Mouse (Mus musculus): ENCODE measurements around the gene Mrpl12.
"Not testable (repeated sequence)": the region's sequence is repeated elsewhere in the genome, so short reads cannot be mapped to it uniquely, and the experiment has no call there.

The Mrpl12 gene

GRCm38 (mm10) chr11:120508290-120508870 lies 24.0 kb downstream of the Mrpl12 start:
- no peak for DNase-seq (ENCODE audit: low read depth)

- no peak for DNase-seq (ENCODE audit: low read depth)
Observed at GRCm38 (mm10) chr11:120509940-120510339, 25.5 kb downstream of the Mrpl12 start.

GRCm38 (mm10) chr11:120510375-120511030 lies 26.1 kb downstream of the Mrpl12 start:
- DNase-seq (ENCODE audit: low read depth), result no peak

GRCm38 (mm10) chr11:120512790-120513453 lies 28.5 kb downstream of the Mrpl12 start:
- DNase-seq (ENCODE audit: low read depth), result no peak

- DNase-seq (ENCODE audit: low read depth), result not testable (repeated sequence)
Observed at GRCm38 (mm10) chr11:120514262-120514661, 29.8 kb downstream of the Mrpl12 start.

- DNase-seq (ENCODE audit: low read depth), result peak; percentile 78
Observed at GRCm38 (mm10) chr11:120515611-120516010, 31.2 kb downstream of the Mrpl12 start.

- DNase-seq (ENCODE audit: low read depth), result no peak
Observed at GRCm38 (mm10) chr11:120517147-120517546, 32.7 kb downstream of the Mrpl12 start.

- no peak for DNase-seq (ENCODE audit: low read depth)
Observed at GRCm38 (mm10) chr11:120518027-120518426, 33.6 kb downstream of the Mrpl12 start.

GRCm38 (mm10) chr11:120518558-120518957 lies 34.1 kb downstream of the Mrpl12 start:
- DNase-seq (ENCODE audit: low read depth), result no peak

- DNase-seq (ENCODE audit: low read depth), result no peak
Observed at GRCm38 (mm10) chr11:120519738-120520137, 35.3 kb downstream of the Mrpl12 start.

- no peak for DNase-seq (ENCODE audit: low read depth)
Observed at GRCm38 (mm10) chr11:120520498-120520897, 36.1 kb downstream of the Mrpl12 start.

GRCm38 (mm10) chr11:120520967-120521540 lies 36.6 kb downstream of the Mrpl12 start:
- no peak for DNase-seq (ENCODE audit: low read depth)

GRCm38 (mm10) chr11:120522581-120522980 lies 38.2 kb downstream of the Mrpl12 start:
- no peak for DNase-seq (ENCODE audit: low read depth)

- no peak for DNase-seq (ENCODE audit: low read depth)
Observed at GRCm38 (mm10) chr11:120525959-120526358, 41.5 kb downstream of the Mrpl12 start.

GRCm38 (mm10) chr11:120527690-120528354 lies 43.4 kb downstream of the Mrpl12 start:
- no peak for DNase-seq (ENCODE audit: low read depth)

- DNase-seq (ENCODE audit: low read depth), result no peak
Observed at GRCm38 (mm10) chr11:120528903-120529302, 44.5 kb downstream of the Mrpl12 start.

GRCm38 (mm10) chr11:120530085-120530964 lies 45.9 kb downstream of the Mrpl12 start, which contains the start of gene Gcgr:
Gene Gcgr, plus strand, starts transcription at chr11:120530699.
- no peak for DNase-seq (ENCODE audit: low read depth)

GRCm38 (mm10) chr11:120531646-120532045 lies 47.2 kb downstream of the Mrpl12 start:
- no peak for DNase-seq (ENCODE audit: low read depth)

- no peak for DNase-seq (ENCODE audit: low read depth)
Observed at GRCm38 (mm10) chr11:120534093-120534492, 49.7 kb downstream of the Mrpl12 start.

- no peak for DNase-seq (ENCODE audit: low read depth)
Observed at GRCm38 (mm10) chr11:120535145-120535544, 50.7 kb downstream of the Mrpl12 start.

GRCm38 (mm10) chr11:120535804-120536203 lies 51.4 kb downstream of the Mrpl12 start:
- DNase-seq (ENCODE audit: low read depth), result no peak
